Mouse (Mus musculus) small intestine, adult 2 months (tissue): ENCODE results near the gene Sycp3.

Experiments used
- CTCF ChIP-seq: fragments of 200-500 bp; IDR thresholded peaks from 2 replicates; pipeline ENCODE4 v1.5.1; 2012; ENCODE audit warnings: low read depth, mild to moderate bottlenecking, control low read depth, inconsistent platforms, low read length, moderate library complexity, mixed read lengths; ENCODE audit not compliant: insufficient replicate concordance, insufficient read length; ENCODE audit errors: extremely low read depth
- POLR2A ChIP-seq: fragments of 200-500 bp; IDR thresholded peaks from 2 replicates; pipeline ENCODE4 v1.6.1; 2012; ENCODE audit warnings: low read depth, mild to moderate bottlenecking, control low read depth, inconsistent platforms, low read length, moderate library complexity

GRCm38 (mm10) chr10:88417686-88418085 lies 41.7 kb upstream of the Sycp3 start:
- TF ChIP-seq CTCF (no peak), POLR2A (no peak)
